Mouse (Mus musculus): ENCODE data around the gene Cers4. TPM values are rescaled to one million over a fixed set of nuclear protein-coding genes. Genes with fewer than 3 reads are reported as not detected.

Cers4 gene
- polyA plus RNA-seq (2012; rRNA removed), result 1.2 and 1.3 TPM in 2 replicates

GRCm38 (mm10) chr8:4492851-4493685 lies at the start of gene Cers4:
Gene Cers4, plus strand, starts transcription at chr8:4493026.

Other genes with a start within 250 kb of the Cers4 start
- gene Tgfbr3l, start 244.8 kb upstream of the Cers4 start, polyA plus RNA-seq (2012; rRNA removed), result 3.5 and 4.8 TPM in 2 replicates
- 10.9 and 12.1 TPM in 2 replicates for gene Snapc2, start 239.9 kb upstream of the Cers4 start, polyA plus RNA-seq (2012; rRNA removed)
- gene Ctxn1, start 233.8 kb upstream of the Cers4 start, polyA plus RNA-seq (2012; rRNA removed), result 2.9 TPM in 2 replicates
- 41.0 and 41.8 TPM in 2 replicates for gene Timm44, start 217.1 kb upstream of the Cers4 start, polyA plus RNA-seq (2012; rRNA removed)
- 4.8 and 5.8 TPM in 2 replicates for gene Ccl25, start 167.8 kb upstream of the Cers4 start, polyA plus RNA-seq (2012; rRNA removed)
- 26.8 and 41.3 TPM in 2 replicates for gene Elavl1, start 167.6 kb upstream of the Cers4 start, polyA plus RNA-seq (2012; rRNA removed)
- 2.0 and 2.2 TPM in 2 replicates for gene Zfp958, start 120.1 kb downstream of the Cers4 start, polyA plus RNA-seq (2012; rRNA removed)

All from liver, embryonic 14 days (tissue).